Mouse (Mus musculus): ENCODE data around the gene D930020B18Rik.

DNA sequence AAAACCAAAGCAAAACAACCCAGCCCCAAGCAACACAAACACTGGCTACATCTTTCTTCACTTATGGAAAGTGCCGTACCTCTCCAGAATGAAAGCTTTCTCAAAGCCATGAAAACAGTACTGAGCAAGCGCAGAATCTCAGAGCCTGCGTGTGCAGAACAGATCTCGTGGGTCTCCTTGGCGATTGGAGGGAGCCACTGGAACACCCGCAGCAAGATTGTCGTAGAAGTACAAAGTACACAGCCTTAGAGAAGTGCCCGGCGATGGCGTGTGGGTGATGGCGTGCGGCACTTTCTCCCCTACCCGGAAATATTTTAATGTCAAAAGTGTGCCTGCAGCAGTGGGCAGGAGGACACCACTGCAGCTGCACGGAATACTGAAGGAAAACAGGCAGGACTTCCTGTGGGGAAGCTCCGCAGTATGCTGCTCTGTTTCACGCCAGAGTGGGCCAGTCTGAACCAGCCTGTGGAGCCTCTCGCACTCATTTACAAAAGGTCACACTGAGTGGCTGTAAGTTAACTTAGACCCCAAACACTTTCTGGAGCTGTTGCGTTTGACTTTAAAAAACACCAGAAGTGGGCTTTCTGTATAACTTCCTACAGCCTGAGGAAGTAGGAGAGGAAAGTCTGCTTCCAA, 51.7 kb downstream of the D930020B18Rik start:
- TF ChIP-seq CTCF (IDR thresholded peaks at IDR 0.05 in 2 of 3, conservative IDR thresholded peaks at IDR 0.05 in 1 of 3; ENCODE audit: control insufficient read depth in 1 of 3, insufficient read depth in 1 of 3, low read depth in 2 of 3, low read length in 3 of 3, poor library complexity in 1 of 3, severe bottlenecking in 1 of 3) (no peak), POLR2A (IDR thresholded peaks at IDR 0.05; ENCODE audit: control insufficient read depth in 1 of 2, insufficient read depth in 1 of 2, low read depth in 1 of 2, low read length in 2 of 2, poor library complexity in 1 of 2) (no peak), RCOR1 (IDR thresholded peaks at IDR 0.05; ENCODE audit: low read depth, low read length) (no peak), GATA1 (IDR thresholded peaks at IDR 0.05; ENCODE audit: low read depth, low read length) (no peak), E2F4 (IDR thresholded peaks at IDR 0.05; ENCODE audit: borderline replicate concordance, low read depth, low read length) (no peak), MYC (IDR thresholded peaks at IDR 0.05; ENCODE audit: low read depth, low read length) (no peak), MAFK (IDR thresholded peaks at IDR 0.05; ENCODE audit: borderline replicate concordance, low read depth, low read length) (no peak)
